Mouse (Mus musculus) lung, postnatal 0 days (tissue): ENCODE measurements at regions not wholly inside any gene's neighbourhood (a gene's known extent, or its start where the extent isn't known, plus 50 kb on each side); places are given as distances from the start of the nearest gene placed in this dataset.

ENCODE experiments used
- CTCF ChIP-seq: IDR thresholded peaks from 2 replicates; pipeline ENCODE4 v1.5.1; 2016; ENCODE audit warnings: antibody characterized with exemption, mild to moderate bottlenecking
- EP300 ChIP-seq: IDR thresholded peaks from 2 replicates; pipeline ENCODE4 v1.6.1; 2016; ENCODE audit warnings: antibody characterized with exemption, mild to moderate bottlenecking, control low read depth

- no peak for TF ChIP-seq CTCF
- no peak for TF ChIP-seq EP300
Observed at GRCm38 (mm10) chr16:86209319-86209718, 307.7 kb upstream of the Adamts5 start.
